Mouse (Mus musculus): ENCODE measurements around the gene Glp2r. TPM values are rescaled to one million over a fixed set of nuclear protein-coding genes. Genes with fewer than 3 reads are reported as not detected.

Glp2r gene
- not detected in 2 replicates for polyA plus RNA-seq (2011; ENCODE audit: insufficient read length, low read depth, missing spikeins)

DNA sequence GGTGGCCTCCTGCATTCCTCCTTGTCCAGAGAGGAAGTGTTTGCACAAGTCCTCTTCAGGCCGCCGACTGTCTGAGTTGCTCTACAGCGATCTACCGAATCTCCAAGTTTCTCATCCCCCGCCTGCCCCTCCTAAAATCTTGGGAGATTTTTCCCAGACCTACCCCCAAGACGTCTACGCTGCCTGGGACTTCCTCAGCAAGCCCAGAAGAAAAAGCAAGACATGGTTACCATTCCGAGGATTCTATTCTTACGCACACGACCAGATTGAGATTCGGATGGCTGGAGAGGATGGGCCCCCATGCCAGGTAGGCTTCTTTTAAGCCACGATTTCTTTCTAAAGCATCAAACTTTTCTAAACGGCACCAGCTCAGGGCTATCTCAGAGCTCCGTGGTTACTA is at the start of gene Glp2r:
Glp2r (minus strand) TSS at position 101 of the 400 bp plus-strand sequence.
- TF ChIP-seq POLR2A (IDR thresholded peaks at IDR 0.05; ENCODE audit: low read depth, low read length): no peak
- H3K4me3 ChIP-seq (ENCODE audit: insufficient read depth, low read length): no peak within 1 kb of the TSS

DNA sequence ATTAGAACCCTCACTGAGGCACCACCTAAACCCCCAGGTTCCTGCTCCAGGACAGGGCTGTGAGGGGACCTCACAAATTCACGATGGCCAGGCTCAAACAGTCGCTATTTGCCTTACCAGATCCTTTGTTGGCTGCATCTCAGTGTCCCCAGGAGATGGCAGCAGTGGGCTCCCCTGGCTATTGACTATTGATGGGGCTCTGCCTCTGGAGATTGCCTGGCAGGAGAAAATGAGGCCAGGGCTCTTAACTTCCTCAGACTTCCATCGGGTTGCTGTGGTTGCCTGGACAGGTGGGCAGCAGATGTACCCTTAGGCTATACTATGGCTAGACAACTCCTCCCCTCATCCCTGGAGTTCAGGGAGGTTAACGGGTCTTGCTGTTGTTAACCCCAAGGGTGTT is 49.3 kb upstream of the Glp2r start:
- no peak overlapping the region for H3K27ac ChIP-seq (ENCODE audit: insufficient read depth, low read length)
- no peak for TF ChIP-seq POLR2A (IDR thresholded peaks at IDR 0.05; ENCODE audit: low read depth, low read length)
- peak; percentile 40; the same call in 1 of the 2 replicates for TF ChIP-seq CTCF (IDR thresholded peaks at IDR 0.05; ENCODE audit: borderline replicate concordance, insufficient read depth, low read length)
- 0 out of 2 replicates have a peak, but pooled peaks cover 2% of the 10 kb centered on the region for H3K4me1 ChIP-seq (ENCODE audit: control insufficient read depth, insufficient read depth, low read length)
- no peak overlapping the region for H3K4me3 ChIP-seq (ENCODE audit: insufficient read depth, low read length)

More for the DNA sequence above, at the start of gene Glp2r:
- Histone ChIP-seq H3K27ac (ENCODE audit: insufficient read depth, low read length) (no peak within 1 kb of the TSS), H3K4me1 (ENCODE audit: control insufficient read depth, insufficient read depth, low read length) (no peaks in the 10 kb centered on the region)

DNA sequence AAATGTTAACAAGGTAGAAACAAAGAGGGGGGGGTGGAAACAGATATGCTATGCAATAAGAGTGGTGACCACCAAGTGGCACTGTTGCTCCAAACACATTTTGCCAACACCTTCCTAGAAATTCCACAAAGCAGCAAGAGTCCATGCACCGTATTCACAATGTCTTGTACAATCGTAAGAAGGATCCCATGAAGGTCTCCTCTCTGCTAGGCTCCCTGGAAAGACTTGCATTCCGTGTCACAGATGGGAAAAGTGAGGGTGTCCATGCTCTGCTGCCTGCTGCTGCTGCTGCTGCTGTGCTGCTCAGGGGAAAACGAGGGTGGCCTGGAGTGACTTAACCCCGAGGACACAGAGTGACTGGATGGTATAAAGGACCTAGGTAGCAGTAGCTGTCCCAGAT is 48.7 kb upstream of the Glp2r start:
- TF ChIP-seq POLR2A (IDR thresholded peaks at IDR 0.05; ENCODE audit: low read depth, low read length): no peak
- no peak for TF ChIP-seq CTCF (IDR thresholded peaks at IDR 0.05; ENCODE audit: borderline replicate concordance, insufficient read depth, low read length)
- Histone ChIP-seq H3K4me1 (ENCODE audit: control insufficient read depth, insufficient read depth, low read length) (0 out of 2 replicates have a peak, but pooled peaks cover 2% of the 10 kb centered on the region), H3K4me3 (ENCODE audit: insufficient read depth, low read length) (no peak overlapping the region), H3K27ac (ENCODE audit: insufficient read depth, low read length) (no peak overlapping the region)

- no peak overlapping the region for H3K4me3 ChIP-seq (ENCODE audit: insufficient read depth, low read length)
- H3K4me1 ChIP-seq (ENCODE audit: control insufficient read depth, insufficient read depth, low read length): no peaks in the 10 kb centered on the region
- TF ChIP-seq CTCF (IDR thresholded peaks at IDR 0.05; ENCODE audit: borderline replicate concordance, insufficient read depth, low read length) (no peak), POLR2A (IDR thresholded peaks at IDR 0.05; ENCODE audit: low read depth, low read length) (no peak)
- H3K27ac ChIP-seq (ENCODE audit: insufficient read depth, low read length): no peak overlapping the region
Measured at GRCm38 (mm10) chr11:67811535-67811934, 40.6 kb upstream of the Glp2r start.

GRCm38 (mm10) chr11:67808051-67808450 is 37.1 kb upstream of the Glp2r start:
- no peaks in the 10 kb centered on the region for H3K4me1 ChIP-seq (ENCODE audit: control insufficient read depth, insufficient read depth, low read length)
- H3K4me3 ChIP-seq (ENCODE audit: insufficient read depth, low read length): no peak overlapping the region
- TF ChIP-seq CTCF (IDR thresholded peaks at IDR 0.05; ENCODE audit: borderline replicate concordance, insufficient read depth, low read length) (no peak; the same call in 1 of the 2 replicates), POLR2A (IDR thresholded peaks at IDR 0.05; ENCODE audit: low read depth, low read length) (no peak)
- no peak overlapping the region for H3K27ac ChIP-seq (ENCODE audit: insufficient read depth, low read length)

- Histone ChIP-seq H3K4me1 (ENCODE audit: control insufficient read depth, insufficient read depth, low read length) (no peaks in the 10 kb centered on the region), H3K27ac (ENCODE audit: insufficient read depth, low read length) (no peak overlapping the region), H3K4me3 (ENCODE audit: insufficient read depth, low read length) (no peak overlapping the region)
- no peak for TF ChIP-seq POLR2A (IDR thresholded peaks at IDR 0.05; ENCODE audit: low read depth, low read length)
- no peak for TF ChIP-seq CTCF (IDR thresholded peaks at IDR 0.05; ENCODE audit: borderline replicate concordance, insufficient read depth, low read length)
Measured at GRCm38 (mm10) chr11:67806832-67807597, 36.1 kb upstream of the Glp2r start.

DNA sequence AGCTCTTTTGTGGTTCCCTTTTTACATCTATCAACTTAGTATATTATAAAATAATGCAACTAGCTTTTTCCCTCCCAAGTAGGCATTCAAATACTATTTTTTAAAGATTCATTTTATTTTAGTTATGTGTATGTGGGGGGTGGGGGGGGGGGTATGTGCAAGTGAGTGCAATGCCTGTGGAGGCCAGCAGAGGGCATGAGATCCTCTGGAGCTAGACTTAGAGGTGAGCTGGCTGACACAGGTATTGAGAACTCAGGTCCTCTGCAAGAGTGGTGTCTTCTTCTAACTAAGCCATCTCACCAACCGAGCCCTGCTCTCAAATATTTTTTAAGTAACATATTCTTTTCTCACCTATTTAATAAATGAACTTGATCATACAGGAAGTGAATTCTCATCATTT is 34.6 kb upstream of the Glp2r start:
- Histone ChIP-seq H3K4me3 (ENCODE audit: insufficient read depth, low read length) (no peak overlapping the region), H3K4me1 (ENCODE audit: control insufficient read depth, insufficient read depth, low read length) (no peaks in the 10 kb centered on the region), H3K27ac (ENCODE audit: insufficient read depth, low read length) (no peak overlapping the region)
- no peak for TF ChIP-seq CTCF (IDR thresholded peaks at IDR 0.05; ENCODE audit: borderline replicate concordance, insufficient read depth, low read length)
- TF ChIP-seq POLR2A (IDR thresholded peaks at IDR 0.05; ENCODE audit: low read depth, low read length): no peak

- Histone ChIP-seq H3K4me3 (ENCODE audit: insufficient read depth, low read length) (no peak overlapping the region), H3K27ac (ENCODE audit: insufficient read depth, low read length) (no peak overlapping the region), H3K4me1 (ENCODE audit: control insufficient read depth, insufficient read depth, low read length) (no peaks in the 10 kb centered on the region)
- TF ChIP-seq CTCF (IDR thresholded peaks at IDR 0.05; ENCODE audit: borderline replicate concordance, insufficient read depth, low read length) (no peak), POLR2A (IDR thresholded peaks at IDR 0.05; ENCODE audit: low read depth, low read length) (no peak)
Measured at GRCm38 (mm10) chr11:67801169-67801568, 30.2 kb upstream of the Glp2r start.

DNA sequence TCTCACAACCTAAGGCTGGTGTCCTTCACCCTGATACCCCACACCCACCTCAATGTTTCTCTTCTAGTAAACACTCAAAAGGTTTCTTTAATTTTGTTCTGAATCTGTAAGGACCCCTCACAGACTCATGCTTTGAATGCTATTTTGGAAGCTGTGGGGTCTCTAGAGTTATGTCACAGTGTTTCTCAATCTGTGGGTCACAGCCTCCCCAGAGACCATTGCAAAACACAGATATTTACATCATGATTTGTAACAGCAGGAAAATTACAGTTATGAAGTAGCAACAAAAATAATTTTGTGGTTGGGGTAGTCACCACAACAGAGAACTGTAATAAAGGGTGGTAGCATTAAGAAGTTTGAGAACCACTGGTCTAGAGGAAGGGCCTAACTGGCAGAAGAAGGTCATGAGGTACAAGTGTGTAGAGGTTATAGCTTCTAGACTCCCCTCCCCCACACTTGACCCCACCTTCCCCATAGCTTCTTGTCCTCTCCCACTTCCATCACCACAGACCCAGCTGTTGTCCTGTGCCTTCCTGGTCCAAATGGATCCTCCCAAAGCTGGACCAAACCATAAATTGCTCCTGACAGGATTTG is 29.3 kb upstream of the Glp2r start:
- no peak overlapping the region for H3K4me3 ChIP-seq (ENCODE audit: insufficient read depth, low read length)
- TF ChIP-seq CTCF (IDR thresholded peaks at IDR 0.05; ENCODE audit: borderline replicate concordance, insufficient read depth, low read length) (no peak), POLR2A (IDR thresholded peaks at IDR 0.05; ENCODE audit: low read depth, low read length) (no peak)

GRCm38 (mm10) chr11:67797931-67798330 is 27.0 kb upstream of the Glp2r start, which contains the start of gene Dhrs7c:
Gene Dhrs7c (plus strand): TSS chr11:67798187.
- TF ChIP-seq POLR2A (IDR thresholded peaks at IDR 0.05; ENCODE audit: low read depth, low read length) (no peak), CTCF (IDR thresholded peaks at IDR 0.05; ENCODE audit: borderline replicate concordance, insufficient read depth, low read length) (no peak)
- H3K4me1 ChIP-seq (ENCODE audit: control insufficient read depth, insufficient read depth, low read length): no peaks in the 10 kb centered on the region
- no peak within 1 kb of the TSS for H3K4me3 ChIP-seq (ENCODE audit: insufficient read depth, low read length)
- H3K27ac ChIP-seq (ENCODE audit: insufficient read depth, low read length): no peak within 1 kb of the TSS

More for the DNA sequence above, 29.3 kb upstream of the Glp2r start:
- Histone ChIP-seq H3K27ac (ENCODE audit: insufficient read depth, low read length) (no peak overlapping the region), H3K4me1 (ENCODE audit: control insufficient read depth, insufficient read depth, low read length) (no peaks in the 10 kb centered on the region)
